Mouse (Mus musculus): ENCODE measurements around the gene Plekhj1. TPM values are rescaled to one million over a fixed set of nuclear protein-coding genes. Genes with fewer than 3 reads are reported as not detected.
"Not testable (repeated sequence)": the region's sequence is repeated elsewhere in the genome, so short reads cannot be mapped to it uniquely, and the experiment has no call there.

Plekhj1 gene
- polyA plus RNA-seq, 1 experiment from 2014 or later = 118 TPM

- WGBS = 84% methylated on average over 1 of the region's 1 CpGs
- no peaks in the 10 kb centered on the region for H3K9me3 ChIP-seq
- no peaks in the 10 kb centered on the region for H3K27me3 ChIP-seq (replicated peaks)
- no peak overlapping the region for H3K4me3 ChIP-seq (replicated peaks)
- peaks cover 9% of the 10 kb centered on the region for H3K4me1 ChIP-seq
- H3K9ac ChIP-seq = no peak overlapping the region
- no peak overlapping the region for H3K4me2 ChIP-seq
- H3K27ac ChIP-seq = no peak overlapping the region
- no peak for ATAC-seq (ENCODE audit: insufficient read depth, low FRiP score, low read depth)
- no peaks in the 10 kb centered on the region for H3K36me3 ChIP-seq
Measured at GRCm38 (mm10) chr10:80823316-80823715, 24.9 kb upstream of the Plekhj1 start.

GRCm38 (mm10) chr10:80822528-80822927 is 24.1 kb upstream of the Plekhj1 start:
- 87% methylated on average over 5 of the region's 5 CpGs for WGBS
- Histone ChIP-seq H3K4me2 (no peak overlapping the region), H3K4me3 (replicated peaks) (no peak overlapping the region), H3K4me1 (peaks cover under 1% of the 10 kb centered on the region), H3K27ac (no peak overlapping the region), H3K9ac (no peak overlapping the region), H3K27me3 (replicated peaks) (no peaks in the 10 kb centered on the region), H3K36me3 (no peaks in the 10 kb centered on the region), H3K9me3 (no peaks in the 10 kb centered on the region)
- ATAC-seq (ENCODE audit: insufficient read depth, low FRiP score, low read depth) = no peak

- 44% methylated on average over 2 of the region's 2 CpGs for WGBS
Measured at GRCm38 (mm10) chr10:80821991-80822390, 23.6 kb upstream of the Plekhj1 start.

GRCm38 (mm10) chr10:80819406-80819805 is 21.0 kb upstream of the Plekhj1 start:
- Histone ChIP-seq H3K4me3 (replicated peaks) (no peak overlapping the region), H3K36me3 (no peaks in the 10 kb centered on the region), H3K4me2 (no peak overlapping the region), H3K9ac (no peak overlapping the region), H3K9me3 (no peaks in the 10 kb centered on the region), H3K4me1 (no peaks in the 10 kb centered on the region), H3K27ac (peak overlapping the region; percentile 42; the same call in 1 of the 2 replicates), H3K27me3 (replicated peaks) (no peaks in the 10 kb centered on the region)
- 25% methylated on average over 3 of the region's 3 CpGs for WGBS
- ATAC-seq (ENCODE audit: insufficient read depth, low FRiP score, low read depth) = no peak

More at GRCm38 (mm10) chr10:80821991-80822390, 23.6 kb upstream of the Plekhj1 start:
- Histone ChIP-seq H3K4me3 (replicated peaks) (no peak overlapping the region), H3K27ac (no peak overlapping the region), H3K4me2 (no peak overlapping the region), H3K4me1 (no peaks in the 10 kb centered on the region), H3K27me3 (replicated peaks) (no peaks in the 10 kb centered on the region), H3K36me3 (no peaks in the 10 kb centered on the region), H3K9ac (no peak overlapping the region), H3K9me3 (no peaks in the 10 kb centered on the region)
- no peak for ATAC-seq (ENCODE audit: insufficient read depth, low FRiP score, low read depth)

- Histone ChIP-seq H3K9me3 (no peaks in the 10 kb centered on the region), H3K36me3 (no peaks in the 10 kb centered on the region), H3K4me3 (replicated peaks) (no peak overlapping the region), H3K27ac (peak overlapping the region; percentile 42; the same call in 1 of the 2 replicates), H3K27me3 (replicated peaks) (no peaks in the 10 kb centered on the region), H3K9ac (no peak overlapping the region), H3K4me2 (no peak overlapping the region), H3K4me1 (no peaks in the 10 kb centered on the region)
- WGBS = 47% methylated on average over 6 of the region's 6 CpGs
- peak; percentile 86 for ATAC-seq (ENCODE audit: insufficient read depth, low FRiP score, low read depth)
Measured at GRCm38 (mm10) chr10:80818599-80819281, 20.3 kb upstream of the Plekhj1 start.

GRCm38 (mm10) chr10:80817955-80818354 is 19.5 kb upstream of the Plekhj1 start:
- not testable (repeated sequence) for H3K9ac ChIP-seq; ATAC-seq (ENCODE audit: insufficient read depth, low FRiP score, low read depth); H3K9me3 ChIP-seq; H3K4me1 ChIP-seq; H3K4me2 ChIP-seq; H3K4me3 ChIP-seq (replicated peaks); H3K27ac ChIP-seq; H3K36me3 ChIP-seq; H3K27me3 ChIP-seq (replicated peaks)
- WGBS = 83% methylated on average over 7 of the region's 7 CpGs

- Histone ChIP-seq H3K36me3 (no peaks in the 10 kb centered on the region), H3K27me3 (replicated peaks) (no peaks in the 10 kb centered on the region), H3K4me3 (replicated peaks) (no peak overlapping the region), H3K4me2 (no peak overlapping the region), H3K27ac (no peak overlapping the region), H3K9me3 (no peaks in the 10 kb centered on the region), H3K9ac (no peak overlapping the region), H3K4me1 (no peaks in the 10 kb centered on the region)
- 69% methylated on average over 2 of the region's 2 CpGs for whole genome bisulfite sequencing
- ATAC-seq (ENCODE audit: insufficient read depth, low FRiP score, low read depth) = no peak
Measured at GRCm38 (mm10) chr10:80817164-80817563, 18.7 kb upstream of the Plekhj1 start.

GRCm38 (mm10) chr10:80816303-80816702 is 17.9 kb upstream of the Plekhj1 start:
- H3K4me1 ChIP-seq; ATAC-seq (ENCODE audit: insufficient read depth, low FRiP score, low read depth); H3K36me3 ChIP-seq; H3K4me3 ChIP-seq (replicated peaks); H3K4me2 ChIP-seq; H3K9ac ChIP-seq; H3K9me3 ChIP-seq; H3K27me3 ChIP-seq (replicated peaks); H3K27ac ChIP-seq: not testable (repeated sequence)
- 76% methylated on average over 3 of the region's 3 CpGs for WGBS

- Histone ChIP-seq H3K4me2 (no peak overlapping the region), H3K4me1 (0 out of 2 replicates have a peak, but pooled peaks cover 5% of the 10 kb centered on the region), H3K27me3 (replicated peaks) (0 out of 2 replicates have a peak, but pooled peaks cover 8% of the 10 kb centered on the region), H3K9me3 (no peaks in the 10 kb centered on the region), H3K9ac (no peak overlapping the region), H3K27ac (no peak overlapping the region), H3K4me3 (replicated peaks) (no peak overlapping the region), H3K36me3 (no peaks in the 10 kb centered on the region)
- WGBS = 64% methylated on average over 7 of the region's 7 CpGs
- no peak for ATAC-seq (ENCODE audit: insufficient read depth, low FRiP score, low read depth)
Measured at GRCm38 (mm10) chr10:80814800-80815199, 16.4 kb upstream of the Plekhj1 start.

GRCm38 (mm10) chr10:80813366-80813765 is 14.9 kb upstream of the Plekhj1 start, which contains the start of gene Jsrp1:
Jsrp1 (minus strand) TSS chr10:80813498.
- WGBS = 74% methylated on average over 4 of the region's 4 CpGs

GRCm38 (mm10) chr10:80812391-80813041 is 14.1 kb upstream of the Plekhj1 start:
- Histone ChIP-seq H3K36me3 (no peaks in the 10 kb centered on the region), H3K9ac (no peak overlapping the region), H3K4me2 (no peak overlapping the region), H3K4me3 (replicated peaks) (no peak overlapping the region), H3K4me1 (peaks cover 25% of the 10 kb centered on the region), H3K9me3 (no peaks in the 10 kb centered on the region), H3K27ac (no peak overlapping the region), H3K27me3 (replicated peaks) (peaks cover 22% of the 10 kb centered on the region; the same call in 1 of the 2 replicates)
- no peak for ATAC-seq (ENCODE audit: insufficient read depth, low FRiP score, low read depth)
- WGBS = 40% methylated on average over 5 of the region's 5 CpGs

More at GRCm38 (mm10) chr10:80813366-80813765, 14.9 kb upstream of the Plekhj1 start, which contains the start of gene Jsrp1:
- H3K9ac ChIP-seq = no peak within 1 kb of the TSS
- no peak within 1 kb of the TSS for H3K4me3 ChIP-seq (replicated peaks)
- no peak within 1 kb of the TSS for H3K4me2 ChIP-seq
- H3K4me1 ChIP-seq = peaks cover 16% of the 10 kb centered on the region
- H3K9me3 ChIP-seq = no peaks in the 10 kb centered on the region
- H3K27me3 ChIP-seq (replicated peaks) = peaks cover 18% of the 10 kb centered on the region; the same call in 1 of the 2 replicates
- ATAC-seq (ENCODE audit: insufficient read depth, low FRiP score, low read depth) = no peak
- H3K27ac ChIP-seq = no peak within 1 kb of the TSS
- no peaks in the 10 kb centered on the region for H3K36me3 ChIP-seq

- peaks cover 22% of the 10 kb centered on the region; the same call in 1 of the 2 replicates for H3K27me3 ChIP-seq (replicated peaks)
- H3K4me3 ChIP-seq (replicated peaks) = no peak overlapping the region
- H3K9me3 ChIP-seq = no peaks in the 10 kb centered on the region
- H3K36me3 ChIP-seq = peaks cover under 1% of the 10 kb centered on the region; the same call in 1 of the 2 replicates
- H3K9ac ChIP-seq = no peak overlapping the region
- peak overlapping the region; percentile 27 for H3K4me2 ChIP-seq
- no peak overlapping the region for H3K27ac ChIP-seq
- H3K4me1 ChIP-seq = peaks cover 42% of the 10 kb centered on the region
- 9% methylated on average over 20 of the region's 20 CpGs for WGBS
- ATAC-seq (ENCODE audit: insufficient read depth, low FRiP score, low read depth) = no peak
Measured at GRCm38 (mm10) chr10:80810084-80810483, 11.7 kb upstream of the Plekhj1 start.

Data from stomach, embryonic 15.5 days (tissue).